Mouse (Mus musculus): ENCODE measurements at regions not wholly inside any gene's neighbourhood (a gene's known extent, or its start where the extent isn't known, plus 50 kb on each side); places are given as distances from the start of the nearest gene placed in this dataset.
A peak's percentile ranks its signal among the peaks of the same experiment; 100 is the strongest.

DNA sequence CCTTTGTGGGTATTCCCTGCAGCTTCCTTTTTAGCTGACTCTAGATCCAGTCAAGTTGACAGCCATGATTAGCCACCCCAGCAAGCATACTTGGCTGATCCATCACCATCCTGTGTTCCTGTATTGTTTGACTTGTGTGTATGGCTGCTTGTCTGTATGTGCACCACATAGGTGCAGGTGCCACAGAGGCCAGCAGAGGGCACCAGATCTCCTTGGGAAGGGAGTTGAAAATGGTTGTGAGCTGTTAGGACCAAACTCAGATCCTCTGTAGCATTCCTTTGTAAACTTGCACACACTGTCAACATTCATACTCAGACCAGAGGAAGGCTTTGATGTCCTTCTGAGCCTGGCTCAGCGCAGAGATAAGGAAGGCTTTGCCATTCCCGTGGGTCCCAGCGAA, 169.0 kb upstream of the Sfswap start:
- DNase-seq (ENCODE audit: low spot score) (no peak), ATAC-seq (replicated peaks; ENCODE audit: low FRiP score, low read depth) (no peak)
- no peak overlapping the region for H3K27ac ChIP-seq
- 90% methylated on average over 3 of the region's 3 CpGs for WGBS
- no peaks in the 10 kb centered on the region for H3K36me3 ChIP-seq (ENCODE audit: insufficient read depth, low read length)
- H3K4me3 ChIP-seq (replicated peaks; ENCODE audit: low read depth, low read length): no peak overlapping the region
- H3K4me2 ChIP-seq (ENCODE audit: low read length): no peak overlapping the region
- no peak overlapping the region for H3K9ac ChIP-seq (ENCODE audit: low read depth, low read length)
- H3K27me3 ChIP-seq (ENCODE audit: insufficient read depth, low read length): no peaks in the 10 kb centered on the region
- H3K9me3 ChIP-seq (replicated peaks; ENCODE audit: low read length): no peaks in the 10 kb centered on the region
- H3K4me1 ChIP-seq (replicated peaks; ENCODE audit: insufficient read depth, low read length): no peaks in the 10 kb centered on the region
- peak; percentile 38; the same call in 1 of the 2 replicates for TF ChIP-seq CTCF (IDR thresholded peaks at IDR 0.05; ENCODE audit: low read depth)

DNA sequence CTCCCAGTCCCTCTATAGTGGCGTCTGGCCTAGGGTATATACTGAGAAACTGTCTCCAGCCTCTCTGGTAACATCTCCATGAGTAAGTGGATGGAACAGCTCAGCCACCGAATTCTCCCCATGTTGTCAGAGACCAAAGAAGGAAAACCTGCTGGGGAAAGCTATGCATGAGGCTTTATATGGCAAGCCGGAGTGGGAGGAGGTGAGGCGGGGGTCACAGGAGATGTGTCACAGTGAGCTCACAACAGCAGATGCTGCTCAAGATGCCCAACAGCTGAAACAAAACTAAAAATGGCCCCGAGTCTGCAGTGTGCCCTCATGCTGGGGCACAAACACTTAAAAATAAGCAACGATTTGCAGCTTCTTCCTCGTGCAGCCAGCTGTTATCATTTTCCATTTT, 162.5 kb upstream of the Sfswap start:
- H3K4me2 ChIP-seq (ENCODE audit: low read length): no peak overlapping the region
- ATAC-seq (replicated peaks; ENCODE audit: low FRiP score, low read depth) (no peak), DNase-seq (ENCODE audit: low spot score) (no peak)
- no peaks in the 10 kb centered on the region for H3K9me3 ChIP-seq (replicated peaks; ENCODE audit: low read length)
- H3K27me3 ChIP-seq (ENCODE audit: insufficient read depth, low read length): no peaks in the 10 kb centered on the region
- no peak overlapping the region for H3K9ac ChIP-seq (ENCODE audit: low read depth, low read length)
- no peak overlapping the region for H3K27ac ChIP-seq
- no peaks in the 10 kb centered on the region for H3K4me1 ChIP-seq (replicated peaks; ENCODE audit: insufficient read depth, low read length)
- H3K36me3 ChIP-seq (ENCODE audit: insufficient read depth, low read length): no peaks in the 10 kb centered on the region
- WGBS: 55% methylated on average over 7 of the region's 7 CpGs
- TF ChIP-seq CTCF (IDR thresholded peaks at IDR 0.05; ENCODE audit: low read depth): no peak
- no peak overlapping the region for H3K4me3 ChIP-seq (replicated peaks; ENCODE audit: low read depth, low read length)

DNA sequence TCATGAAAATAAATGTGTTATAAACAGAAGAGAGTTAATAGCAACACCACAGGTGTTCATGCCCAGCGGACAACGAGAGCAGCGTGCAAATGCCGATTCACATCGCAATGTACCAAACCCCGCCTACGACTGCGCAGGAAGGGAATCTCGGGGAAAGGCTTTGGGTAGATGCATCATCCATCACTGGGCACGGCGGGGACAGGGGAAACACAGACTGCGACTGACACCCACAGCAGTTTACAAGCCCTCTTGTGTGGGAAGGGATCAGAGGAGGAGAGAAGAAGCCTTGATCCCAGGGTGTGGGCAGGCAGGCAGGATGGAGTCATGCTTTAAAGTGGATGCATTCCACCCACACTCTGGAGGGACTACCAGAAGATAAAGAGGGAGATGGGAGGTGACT, 157.0 kb upstream of the Sfswap start:
- ATAC-seq (replicated peaks; ENCODE audit: low FRiP score, low read depth) (no peak), DNase-seq (ENCODE audit: low spot score) (no peak)
- Histone ChIP-seq H3K27me3 (ENCODE audit: insufficient read depth, low read length) (no peaks in the 10 kb centered on the region), H3K36me3 (ENCODE audit: insufficient read depth, low read length) (no peaks in the 10 kb centered on the region), H3K9ac (ENCODE audit: low read depth, low read length) (no peak overlapping the region), H3K9me3 (replicated peaks; ENCODE audit: low read length) (no peaks in the 10 kb centered on the region), H3K4me3 (replicated peaks; ENCODE audit: low read depth, low read length) (no peak overlapping the region), H3K4me2 (ENCODE audit: low read length) (no peak overlapping the region), H3K27ac (no peak overlapping the region), H3K4me1 (replicated peaks; ENCODE audit: insufficient read depth, low read length) (no peaks in the 10 kb centered on the region)
- TF ChIP-seq CTCF (IDR thresholded peaks at IDR 0.05; ENCODE audit: low read depth): no peak
- WGBS: 71% methylated on average over 12 of the region's 12 CpGs

DNA sequence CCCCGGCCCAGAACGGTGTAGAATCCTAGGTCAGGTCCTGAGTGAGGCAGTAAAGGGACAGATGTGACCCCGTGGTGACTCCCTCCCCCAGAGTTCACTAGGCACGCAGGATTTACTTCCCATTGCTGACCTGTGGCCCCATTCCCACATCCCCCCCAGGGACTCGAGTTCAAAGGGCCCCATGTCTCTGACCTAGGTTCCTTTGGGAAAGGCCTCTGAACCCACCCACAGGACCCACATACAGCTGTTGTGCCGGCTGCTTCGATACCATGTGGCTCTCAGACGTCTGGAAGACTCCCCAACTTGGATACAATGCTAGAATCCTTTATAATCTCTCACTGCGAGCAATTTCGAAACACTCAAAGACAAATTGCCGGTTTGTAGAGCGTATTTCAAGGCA, 151.0 kb upstream of the Sfswap start:
- WGBS: 48% methylated on average over 12 of the region's 12 CpGs
- TF ChIP-seq CTCF (IDR thresholded peaks at IDR 0.05; ENCODE audit: low read depth): no peak
- DNase-seq (ENCODE audit: low spot score): no peak

DNA sequence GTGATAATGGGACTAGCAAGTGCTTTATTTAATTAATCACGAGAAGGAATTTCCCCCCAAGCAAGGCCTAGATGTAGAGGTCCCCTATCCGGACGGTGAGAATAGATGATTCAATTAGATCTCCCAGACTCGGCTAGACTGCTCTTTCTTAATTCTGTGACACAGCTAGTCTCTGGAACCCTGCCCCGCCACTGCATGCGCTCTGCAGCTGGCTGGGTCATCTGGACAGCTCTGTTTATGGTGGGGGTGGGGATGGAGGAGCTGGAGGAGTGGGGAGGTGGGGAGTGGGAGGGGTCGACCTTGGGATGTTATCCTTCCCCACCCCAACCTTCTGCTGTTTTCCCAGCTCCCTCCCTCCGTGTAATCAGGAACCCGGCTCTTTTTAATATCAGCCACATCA, 147.5 kb upstream of the Sfswap start:
- no peaks in the 10 kb centered on the region for H3K27me3 ChIP-seq (ENCODE audit: insufficient read depth, low read length)
- no peaks in the 10 kb centered on the region for H3K9me3 ChIP-seq (replicated peaks; ENCODE audit: low read length)
- H3K36me3 ChIP-seq (ENCODE audit: insufficient read depth, low read length): no peaks in the 10 kb centered on the region
- DNase-seq (ENCODE audit: low spot score) (peak; percentile 4), ATAC-seq (replicated peaks; ENCODE audit: low FRiP score, low read depth) (no peak)
- no peaks in the 10 kb centered on the region; the same call in 1 of the 2 replicates for H3K4me1 ChIP-seq (replicated peaks; ENCODE audit: insufficient read depth, low read length)
- TF ChIP-seq CTCF (IDR thresholded peaks at IDR 0.05; ENCODE audit: low read depth): no peak
- H3K4me3 ChIP-seq (replicated peaks; ENCODE audit: low read depth, low read length): no peak overlapping the region
- no peak overlapping the region for H3K9ac ChIP-seq (ENCODE audit: low read depth, low read length)
- no peak overlapping the region for H3K4me2 ChIP-seq (ENCODE audit: low read length)
- WGBS: 15% methylated on average over 9 of the region's 9 CpGs
- H3K27ac ChIP-seq: no peak overlapping the region

More for the DNA sequence above, 151.0 kb upstream of the Sfswap start:
- no peak overlapping the region for H3K9ac ChIP-seq (ENCODE audit: low read depth, low read length)
- H3K4me3 ChIP-seq (replicated peaks; ENCODE audit: low read depth, low read length): no peak overlapping the region
- H3K36me3 ChIP-seq (ENCODE audit: insufficient read depth, low read length): no peaks in the 10 kb centered on the region
- no peaks in the 10 kb centered on the region; the same call in 1 of the 2 replicates for H3K4me1 ChIP-seq (replicated peaks; ENCODE audit: insufficient read depth, low read length)
- H3K27ac ChIP-seq: no peak overlapping the region
- no peaks in the 10 kb centered on the region for H3K27me3 ChIP-seq (ENCODE audit: insufficient read depth, low read length)
- H3K4me2 ChIP-seq (ENCODE audit: low read length): no peak overlapping the region
- ATAC-seq (replicated peaks; ENCODE audit: low FRiP score, low read depth): no peak
- H3K9me3 ChIP-seq (replicated peaks; ENCODE audit: low read length): no peaks in the 10 kb centered on the region

DNA sequence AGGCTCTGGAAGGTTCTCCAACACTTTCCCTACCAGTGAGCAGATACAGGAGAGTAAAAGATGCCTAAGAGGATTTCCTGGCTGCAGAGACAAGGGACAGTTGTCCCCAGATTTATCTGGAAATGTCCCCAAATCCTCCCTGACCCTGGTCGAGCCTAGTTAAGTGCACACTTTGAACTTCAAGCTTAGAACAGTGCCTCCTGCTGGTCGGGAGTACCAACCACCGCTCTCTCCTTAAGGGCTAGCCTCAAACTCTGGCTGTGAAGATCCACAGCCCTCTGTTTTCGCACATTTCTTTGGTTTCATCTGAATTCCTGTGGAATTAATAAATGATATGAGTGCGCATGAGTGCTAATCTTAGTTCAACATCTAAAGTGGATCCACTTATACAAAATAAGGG, 146.1 kb upstream of the Sfswap start:
- no peak overlapping the region for H3K4me3 ChIP-seq (replicated peaks; ENCODE audit: low read depth, low read length)
- H3K4me1 ChIP-seq (replicated peaks; ENCODE audit: insufficient read depth, low read length): no peaks in the 10 kb centered on the region; the same call in 1 of the 2 replicates
- no peak overlapping the region for H3K4me2 ChIP-seq (ENCODE audit: low read length)
- WGBS: 85% methylated on average over 5 of the region's 5 CpGs
- TF ChIP-seq CTCF (IDR thresholded peaks at IDR 0.05; ENCODE audit: low read depth): peak; percentile 20; the same call in 1 of the 2 replicates
- H3K9me3 ChIP-seq (replicated peaks; ENCODE audit: low read length): no peaks in the 10 kb centered on the region
- ATAC-seq (replicated peaks; ENCODE audit: low FRiP score, low read depth) (no peak), DNase-seq (ENCODE audit: low spot score) (no peak)
- no peaks in the 10 kb centered on the region for H3K27me3 ChIP-seq (ENCODE audit: insufficient read depth, low read length)
- H3K9ac ChIP-seq (ENCODE audit: low read depth, low read length): no peak overlapping the region
- no peak overlapping the region for H3K27ac ChIP-seq
- H3K36me3 ChIP-seq (ENCODE audit: insufficient read depth, low read length): no peaks in the 10 kb centered on the region

DNA sequence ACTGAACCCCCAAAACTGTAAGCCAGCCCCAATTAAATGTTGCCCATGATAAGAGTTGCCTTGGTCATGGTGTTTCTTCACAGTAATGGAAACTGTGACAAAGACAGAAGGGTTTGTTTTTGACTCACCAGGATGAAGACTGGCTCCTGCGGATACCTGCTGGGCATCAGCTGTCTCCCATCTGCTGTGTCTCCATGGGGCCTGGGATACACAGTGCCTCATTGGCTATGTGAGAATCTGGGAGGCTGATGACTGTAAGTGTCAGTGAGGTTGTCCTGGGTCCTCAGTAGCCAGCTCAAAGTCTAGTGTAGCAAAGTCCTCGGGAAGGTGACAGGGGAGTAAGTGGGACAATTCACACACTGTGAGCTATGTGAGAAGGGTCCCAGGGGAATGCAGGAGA, 139.5 kb upstream of the Sfswap start:
- no peak overlapping the region for H3K4me2 ChIP-seq (ENCODE audit: low read length)
- no peak for TF ChIP-seq CTCF (IDR thresholded peaks at IDR 0.05; ENCODE audit: low read depth)
- H3K9me3 ChIP-seq (replicated peaks; ENCODE audit: low read length): no peaks in the 10 kb centered on the region
- no peak overlapping the region for H3K27ac ChIP-seq
- H3K9ac ChIP-seq (ENCODE audit: low read depth, low read length): no peak overlapping the region
- WGBS: 61% methylated on average over 2 of the region's 2 CpGs
- H3K27me3 ChIP-seq (ENCODE audit: insufficient read depth, low read length): no peaks in the 10 kb centered on the region
- no peak for ATAC-seq (replicated peaks; ENCODE audit: low FRiP score, low read depth)
- DNase-seq (ENCODE audit: low spot score): no peak
- no peak overlapping the region for H3K4me3 ChIP-seq (replicated peaks; ENCODE audit: low read depth, low read length)
- no peaks in the 10 kb centered on the region for H3K36me3 ChIP-seq (ENCODE audit: insufficient read depth, low read length)
- H3K4me1 ChIP-seq (replicated peaks; ENCODE audit: insufficient read depth, low read length): no peaks in the 10 kb centered on the region

Data from kidney, postnatal 0 days (tissue).